Mouse (Mus musculus): ENCODE data around the gene Cdk2ap1.
A peak's percentile ranks its signal among the peaks of the same experiment; 100 is the strongest.

DNA sequence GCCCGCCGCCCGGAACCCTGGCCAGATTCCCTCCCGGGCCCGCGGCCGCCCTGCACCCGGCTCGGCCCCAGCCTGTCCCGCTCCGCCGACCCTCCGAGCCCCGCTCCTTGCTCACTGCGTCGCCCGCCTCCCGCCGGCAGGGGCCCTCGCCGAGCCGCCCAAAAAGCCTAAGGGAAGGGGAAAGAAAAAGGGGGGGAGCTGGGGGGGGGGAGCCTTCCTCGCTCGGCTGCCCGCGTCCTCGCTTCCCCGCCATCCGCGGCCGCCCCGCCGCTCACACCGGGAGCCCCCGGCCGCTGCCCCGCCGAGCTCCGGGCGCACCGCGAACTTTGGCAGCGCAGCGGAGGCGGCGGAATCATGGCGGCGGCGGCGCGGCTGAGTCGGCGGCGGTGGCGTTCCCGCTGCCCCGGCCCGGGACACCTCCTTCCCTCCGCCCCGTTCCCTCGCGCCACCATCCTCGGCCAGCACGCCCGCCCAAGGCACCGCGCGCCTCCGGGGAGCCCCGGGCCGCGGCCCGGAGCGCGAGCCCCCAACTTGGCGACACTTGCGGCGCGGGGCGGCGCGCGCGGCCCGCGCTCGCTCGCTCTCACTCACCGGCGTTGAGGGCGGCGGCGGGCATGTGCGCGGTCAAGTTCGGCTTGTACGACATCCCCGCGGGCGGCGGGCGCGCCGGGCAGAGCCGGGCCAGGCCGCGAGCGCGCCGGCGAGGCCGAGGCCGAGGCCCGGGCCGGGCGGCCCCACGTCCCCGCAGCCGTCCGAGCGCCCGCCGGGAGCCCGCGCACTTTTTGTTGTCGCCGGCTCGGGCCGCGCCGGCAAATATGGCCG lies 8.9 kb downstream of the Cdk2ap1 start:
- TF ChIP-seq CTCF (conservative IDR thresholded peaks at IDR 0.05; ENCODE audit: insufficient read depth, insufficient read length, low read depth, low read length) (peak; percentile 30; the same call in 1 of the 2 replicates), POLR2A (IDR thresholded peaks at IDR 0.05; ENCODE audit: low read depth, low read length) (no peak)
